Mouse (Mus musculus) forebrain, embryonic 16.5 days (tissue): ENCODE measurements around the gene Shh. TPM values are rescaled to one million over a fixed set of nuclear protein-coding genes. Genes with fewer than 3 reads are reported as not detected.

Experiments
- ATAC-seq: fragments of 200-750 bp; cut with Nextera tagmentation; 2 replicates; pipeline ENCODE4 v1.8.0; 2017; ENCODE audit warnings: mild to moderate bottlenecking, moderate library complexity
- H3K27ac ChIP-seq: fragments of 300-500 bp; sonication (generic); 2 replicates; pipeline ENCODE4 v1.5.1; 2014; ENCODE audit warnings: low read length, control low read depth
- H3K27me3 ChIP-seq: fragments of 300-500 bp; sonication (generic); replicated peaks from 2 replicates; pipeline ENCODE4 v1.6.1; 2014; ENCODE audit warnings: low read length; ENCODE audit not compliant: control insufficient read depth, insufficient read depth
- H3K36me3 ChIP-seq: fragments of 300-500 bp; sonication (generic); 2 replicates; pipeline ENCODE4 v1.6.1; 2014; ENCODE audit not compliant: control insufficient read depth, insufficient read depth
- H3K4me1 ChIP-seq: fragments of 300-500 bp; sonication (generic); replicated peaks from 2 replicates; pipeline ENCODE4 v1.6.1; 2014; ENCODE audit warnings: low read length; ENCODE audit not compliant: control insufficient read depth, insufficient read depth
- H3K4me2 ChIP-seq: fragments of 300-500 bp; sonication (generic); 2 replicates; pipeline ENCODE4 v1.6.1; 2014; ENCODE audit warnings: mild to moderate bottlenecking, low read length, control low read depth
- H3K4me3 ChIP-seq: fragments of 300-500 bp; sonication (generic); replicated peaks from 2 replicates; pipeline ENCODE4 v1.5.1; 2014; ENCODE audit warnings: mild to moderate bottlenecking, low read length, control low read depth
- H3K9ac ChIP-seq: fragments of 300-500 bp; sonication (generic); replicated peaks from 2 replicates; pipeline ENCODE4 v1.6.1; 2014; ENCODE audit warnings: low read depth, low read length, control low read depth
- H3K9me3 ChIP-seq: fragments of 300-500 bp; sonication (generic); 2 replicates; pipeline ENCODE4 v1.6.1; 2016; ENCODE audit warnings: low read length; ENCODE audit not compliant: control insufficient read depth
- WGBS: fragments of 180-500 bp; shearing (Covaris S2); extraction: QIAGEN DNeasy Blood & Tissue Kit; methylation state at CpG from one replicate; pipeline ENCODE4 v1.1.7; 2014; 5-methylcytosine and 5-hydroxymethylcytosine counted together
- polyA plus RNA-seq: library from polyadenylated mRNA; unstranded; fragments of >200 nt; fragmentation: Nextera tagmentation; extraction: Ambion mirVana; gene quantifications from 2 replicates; pipeline ENCODE4 v1.2.1, GENCODE M21; 2015

Shh gene
- polyA plus RNA-seq, 1 experiment from 2014 or later: 1.2 TPM

GRCm38 (mm10) chr5:28473556-28473955, 6.5 kb upstream of the Shh start:
- H3K9me3 ChIP-seq: no peaks in the 10 kb centered on the region
- no peak overlapping the region for H3K9ac ChIP-seq
- WGBS: 91% methylated on average over 5 of the region's 5 CpGs
- H3K4me2 ChIP-seq: no peak overlapping the region
- peaks cover 17% of the 10 kb centered on the region for H3K27me3 ChIP-seq
- ATAC-seq: no peak
- H3K4me3 ChIP-seq: no peak overlapping the region
- no peak overlapping the region for H3K27ac ChIP-seq
- H3K36me3 ChIP-seq: no peaks in the 10 kb centered on the region
- peaks cover 2% of the 10 kb centered on the region; the same call in 1 of the 2 replicates for H3K4me1 ChIP-seq

- Histone ChIP-seq H3K9ac (no peak overlapping the region), H3K4me1 (peaks cover 18% of the 10 kb centered on the region), H3K27me3 (peaks cover 55% of the 10 kb centered on the region), H3K4me3 (no peak overlapping the region), H3K27ac (no peak overlapping the region), H3K36me3 (no peaks in the 10 kb centered on the region), H3K4me2 (no peak overlapping the region), H3K9me3 (no peaks in the 10 kb centered on the region)
- no peak for ATAC-seq
- WGBS: 4% methylated on average over 9 of the region's 9 CpGs
Measured at GRCm38 (mm10) chr5:28469525-28470202, 2.6 kb upstream of the Shh start.

GRCm38 (mm10) chr5:28466351-28466750, 705 bp downstream of the Shh start:
- Histone ChIP-seq H3K4me2 (peak overlapping the region; percentile 87), H3K36me3 (no peaks in the 10 kb centered on the region), H3K4me3 (peak overlapping the region; percentile 55), H3K9ac (peak overlapping the region; percentile 63), H3K9me3 (no peaks in the 10 kb centered on the region), H3K27me3 (peaks cover 84% of the 10 kb centered on the region), H3K4me1 (peaks cover 30% of the 10 kb centered on the region), H3K27ac (peak overlapping the region; percentile 72; the same call in 1 of the 2 replicates)
- WGBS: 3% methylated on average over 15 of the region's 15 CpGs
- ATAC-seq: no peak

GRCm38 (mm10) chr5:28465526-28465925, 1.5 kb downstream of the Shh start:
- peaks cover 32% of the 10 kb centered on the region for H3K4me1 ChIP-seq
- ATAC-seq: no peak
- H3K4me3 ChIP-seq: peak overlapping the region; percentile 55
- WGBS: under 1% methylated on average over 18 of the region's 18 CpGs
- peaks cover 90% of the 10 kb centered on the region for H3K27me3 ChIP-seq
- no peak overlapping the region for H3K9ac ChIP-seq
- H3K9me3 ChIP-seq: no peaks in the 10 kb centered on the region
- no peaks in the 10 kb centered on the region for H3K36me3 ChIP-seq
- H3K4me2 ChIP-seq: peak overlapping the region; percentile 87
- H3K27ac ChIP-seq: no peak overlapping the region

- peak overlapping the region; percentile 87 for H3K4me2 ChIP-seq
- no peaks in the 10 kb centered on the region for H3K9me3 ChIP-seq
- peak overlapping the region; percentile 46 for H3K9ac ChIP-seq
- 0% methylated on average over 29 of the region's 29 CpGs for WGBS
- peak; percentile 52 for ATAC-seq
- H3K27me3 ChIP-seq: peaks cover 90% of the 10 kb centered on the region
- peak overlapping the region; percentile 55 for H3K4me3 ChIP-seq
- H3K4me1 ChIP-seq: peaks cover 35% of the 10 kb centered on the region
- H3K36me3 ChIP-seq: no peaks in the 10 kb centered on the region
- no peak overlapping the region for H3K27ac ChIP-seq
Measured at GRCm38 (mm10) chr5:28465099-28465406, 2.0 kb downstream of the Shh start.

GRCm38 (mm10) chr5:28464361-28465098, 2.5 kb downstream of the Shh start:
- Histone ChIP-seq H3K36me3 (no peaks in the 10 kb centered on the region), H3K9ac (peak overlapping the region; percentile 46), H3K9me3 (no peaks in the 10 kb centered on the region), H3K4me1 (peaks cover 38% of the 10 kb centered on the region), H3K4me3 (peak overlapping the region; percentile 55), H3K4me2 (peak overlapping the region; percentile 87), H3K27ac (no peak overlapping the region), H3K27me3 (peaks cover 93% of the 10 kb centered on the region)
- ATAC-seq: peak; percentile 29
- under 1% methylated on average over 76 of the region's 76 CpGs for WGBS

- Histone ChIP-seq H3K27ac (no peak overlapping the region), H3K9ac (no peak overlapping the region), H3K4me2 (no peak overlapping the region), H3K36me3 (no peaks in the 10 kb centered on the region), H3K4me1 (peaks cover 42% of the 10 kb centered on the region), H3K27me3 (peaks cover 95% of the 10 kb centered on the region), H3K9me3 (no peaks in the 10 kb centered on the region), H3K4me3 (no peak overlapping the region)
- WGBS: 1% methylated on average over 10 of the region's 10 CpGs
- ATAC-seq: no peak
Measured at GRCm38 (mm10) chr5:28463656-28464055, 3.4 kb downstream of the Shh start.

GRCm38 (mm10) chr5:28462741-28463590, 4.1 kb downstream of the Shh start:
- no peaks in the 10 kb centered on the region for H3K36me3 ChIP-seq
- WGBS: under 1% methylated on average over 33 of the region's 33 CpGs
- peak overlapping the region; percentile 50 for H3K4me2 ChIP-seq
- peaks cover 48% of the 10 kb centered on the region for H3K4me1 ChIP-seq
- H3K27me3 ChIP-seq: peaks cover 96% of the 10 kb centered on the region
- H3K27ac ChIP-seq: no peak overlapping the region
- no peaks in the 10 kb centered on the region for H3K9me3 ChIP-seq
- no peak for ATAC-seq
- H3K9ac ChIP-seq: peak overlapping the region; percentile 29; the same call in 1 of the 2 replicates
- peak overlapping the region; percentile 35 for H3K4me3 ChIP-seq

- Histone ChIP-seq H3K27ac (no peak overlapping the region), H3K9me3 (no peaks in the 10 kb centered on the region), H3K4me3 (no peak overlapping the region), H3K4me1 (peaks cover 50% of the 10 kb centered on the region), H3K27me3 (peaks cover 90% of the 10 kb centered on the region), H3K9ac (no peak overlapping the region), H3K36me3 (no peaks in the 10 kb centered on the region), H3K4me2 (no peak overlapping the region)
- WGBS: 6% methylated on average over 11 of the region's 11 CpGs
- no peak for ATAC-seq
Measured at GRCm38 (mm10) chr5:28461376-28461775, 5.7 kb downstream of the Shh start.
